Mouse (Mus musculus) right cerebral cortex, postnatal 10 days (tissue): ENCODE data around the gene Mapk8ip1.

ENCODE experiments used
- DNase-seq, 2 experiments: peaks; one replicate each; pipeline ENCODE4 v3.0.0; 2021; ENCODE audit warnings: low spot score in 2 of 2

The Mapk8ip1 gene

GRCm38 (mm10) chr2:92373437-92373813, 27.6 kb downstream of the Mapk8ip1 start:
- DNase-seq = no peak

- DNase-seq = peak in 1 of 2 experiments; percentile 43
Observed at GRCm38 (mm10) chr2:92372767-92373436, 28.2 kb downstream of the Mapk8ip1 start.

GRCm38 (mm10) chr2:92371971-92372690, 28.9 kb downstream of the Mapk8ip1 start:
- peak in 1 of 2 experiments; percentile 35 for DNase-seq

GRCm38 (mm10) chr2:92370821-92371805, 29.9 kb downstream of the Mapk8ip1 start:
- DNase-seq = peak in 1 of 2 experiments; percentile 53

GRCm38 (mm10) chr2:92370375-92370774, 30.7 kb downstream of the Mapk8ip1 start:
- DNase-seq = peak in 1 of 2 experiments; percentile 38

- no peak for DNase-seq
Observed at GRCm38 (mm10) chr2:92367383-92368029, 33.6 kb downstream of the Mapk8ip1 start.

- no peak for DNase-seq
Observed at GRCm38 (mm10) chr2:92365568-92365967, 35.5 kb downstream of the Mapk8ip1 start.

GRCm38 (mm10) chr2:92364086-92364485, 37.0 kb downstream of the Mapk8ip1 start:
- DNase-seq = no peak

GRCm38 (mm10) chr2:92362571-92363228, 38.4 kb downstream of the Mapk8ip1 start:
- DNase-seq = no peak

GRCm38 (mm10) chr2:92361795-92362194, 39.3 kb downstream of the Mapk8ip1 start:
- DNase-seq = no peak

- no peak for DNase-seq
Observed at GRCm38 (mm10) chr2:92360893-92361292, 40.2 kb downstream of the Mapk8ip1 start.

GRCm38 (mm10) chr2:92360186-92360823, 40.8 kb downstream of the Mapk8ip1 start:
- DNase-seq = no peak

GRCm38 (mm10) chr2:92359301-92359700, 41.8 kb downstream of the Mapk8ip1 start:
- DNase-seq = no peak

GRCm38 (mm10) chr2:92354224-92354623, 46.8 kb downstream of the Mapk8ip1 start:
- no peak for DNase-seq

- DNase-seq = no peak
Observed at GRCm38 (mm10) chr2:92353402-92353801, 47.7 kb downstream of the Mapk8ip1 start.

- DNase-seq = no peak
Observed at GRCm38 (mm10) chr2:92350686-92351085, 50.4 kb downstream of the Mapk8ip1 start.

- no peak for DNase-seq
Observed at GRCm38 (mm10) chr2:92349589-92350425, 51.3 kb downstream of the Mapk8ip1 start.

GRCm38 (mm10) chr2:92347191-92347590, 53.9 kb downstream of the Mapk8ip1 start:
- DNase-seq = no peak

GRCm38 (mm10) chr2:92342418-92342817, 58.6 kb downstream of the Mapk8ip1 start:
- no peak for DNase-seq
